Mouse (Mus musculus): ENCODE data around the gene Rbm6. TPM values are rescaled to one million over a fixed set of nuclear protein-coding genes. Genes with fewer than 3 reads are reported as not detected.

Gene Rbm6
- polyA plus RNA-seq, 1 experiment from 2014 or later, result 21.1 TPM

DNA sequence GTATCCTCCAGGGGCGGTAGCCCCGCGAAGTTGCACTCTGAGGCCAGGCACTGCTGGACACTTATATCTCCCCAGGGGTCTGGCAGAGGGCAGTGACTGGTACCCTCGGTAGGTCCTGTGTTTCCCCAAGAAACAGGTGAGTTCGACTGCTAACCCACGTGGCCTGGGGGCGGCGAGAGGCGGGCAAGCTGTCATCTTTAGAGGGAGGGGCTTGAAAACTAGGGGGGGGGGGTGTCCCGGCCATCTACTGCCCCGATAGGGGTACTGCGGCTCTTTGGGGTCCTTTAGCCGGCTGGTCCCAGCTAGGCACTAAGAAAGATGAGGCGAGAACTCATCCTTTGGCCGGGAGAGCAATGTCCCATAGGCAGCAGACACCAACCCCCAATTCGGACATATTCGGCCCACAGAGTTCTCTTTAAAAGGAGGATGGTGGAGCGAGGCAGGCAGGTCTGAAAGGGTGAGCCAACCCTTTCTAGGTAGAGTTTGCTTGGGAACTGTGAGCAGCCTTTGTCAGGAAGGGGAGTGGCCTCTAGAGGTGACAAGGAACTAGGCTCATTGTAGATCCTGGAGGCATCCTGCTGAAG lies 15.3 kb upstream of the Rbm6 start:
- Histone ChIP-seq H3K9me3 (ENCODE audit: control insufficient read depth) (no peaks in the 10 kb centered on the region), H3K4me2 (replicated peaks; ENCODE audit: low read depth) (peak overlapping the region; percentile 87), H3K36me3 (ENCODE audit: control insufficient read depth, insufficient read depth) (no peaks in the 10 kb centered on the region), H3K4me3 (ENCODE audit: low read depth, low read length) (peak overlapping the region; percentile 76), H3K27me3 (replicated peaks; ENCODE audit: control insufficient read depth, insufficient read depth, low read length) (no peaks in the 10 kb centered on the region), H3K27ac (ENCODE audit: low read depth, low read length) (peak overlapping the region; percentile 87), H3K9ac (ENCODE audit: low read depth, low read length) (peak overlapping the region; percentile 83), H3K4me1 (replicated peaks; ENCODE audit: control insufficient read depth, insufficient read depth, low read length) (no peaks in the 10 kb centered on the region)
- peak; percentile 3; the same call in 1 of the 2 replicates for TF ChIP-seq CTCF (IDR thresholded peaks at IDR 0.05; ENCODE audit: low read depth)
- under 1% methylated on average over 18 of the region's 18 CpGs for WGBS
- peak; percentile 46 for ATAC-seq

DNA sequence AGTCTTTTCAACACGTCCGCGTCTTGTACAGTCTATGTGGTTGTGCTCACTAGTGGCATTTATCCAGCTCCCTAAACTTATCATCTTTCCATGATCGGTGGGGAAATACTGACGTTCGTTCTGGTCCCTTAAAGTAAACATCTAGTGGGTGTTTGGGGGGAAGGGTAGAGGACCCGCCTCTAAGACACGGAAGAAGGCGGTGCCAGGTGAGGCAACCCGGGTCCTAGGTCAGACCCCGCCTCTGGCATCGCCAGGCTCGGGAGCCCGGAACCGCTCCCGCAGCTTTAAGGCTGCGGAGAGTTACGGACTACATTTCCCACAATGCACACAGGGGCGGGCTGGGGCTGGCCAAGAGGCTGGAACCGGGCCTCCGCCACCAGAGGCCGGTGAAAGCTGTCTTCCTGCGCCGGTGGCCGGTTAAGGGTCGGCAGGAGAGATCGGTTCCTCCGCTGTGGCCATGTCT lies 14.8 kb upstream of the Rbm6 start, which contains the start of gene Mon1a:
Mon1a (plus strand) TSS at position 348 of the 463 bp plus-strand sequence.
- no peak for TF ChIP-seq CTCF (IDR thresholded peaks at IDR 0.05; ENCODE audit: low read depth)
- peak; percentile 85 for ATAC-seq
- under 1% methylated on average over 28 of the region's 28 CpGs for whole genome bisulfite sequencing
- no peaks in the 10 kb centered on the region for H3K36me3 ChIP-seq (ENCODE audit: control insufficient read depth, insufficient read depth)
- H3K27ac ChIP-seq (ENCODE audit: low read depth, low read length), result peak within 1 kb of the TSS; percentile 87
- H3K9me3 ChIP-seq (ENCODE audit: control insufficient read depth), result no peaks in the 10 kb centered on the region
- peak within 1 kb of the TSS; percentile 83 for H3K9ac ChIP-seq (ENCODE audit: low read depth, low read length)
- no peaks in the 10 kb centered on the region for H3K27me3 ChIP-seq (replicated peaks; ENCODE audit: control insufficient read depth, insufficient read depth, low read length)
- H3K4me3 ChIP-seq (ENCODE audit: low read depth, low read length), result peak within 1 kb of the TSS; percentile 76
- H3K4me2 ChIP-seq (replicated peaks; ENCODE audit: low read depth), result peak within 1 kb of the TSS; percentile 87
- no peaks in the 10 kb centered on the region for H3K4me1 ChIP-seq (replicated peaks; ENCODE audit: control insufficient read depth, insufficient read depth, low read length)

DNA sequence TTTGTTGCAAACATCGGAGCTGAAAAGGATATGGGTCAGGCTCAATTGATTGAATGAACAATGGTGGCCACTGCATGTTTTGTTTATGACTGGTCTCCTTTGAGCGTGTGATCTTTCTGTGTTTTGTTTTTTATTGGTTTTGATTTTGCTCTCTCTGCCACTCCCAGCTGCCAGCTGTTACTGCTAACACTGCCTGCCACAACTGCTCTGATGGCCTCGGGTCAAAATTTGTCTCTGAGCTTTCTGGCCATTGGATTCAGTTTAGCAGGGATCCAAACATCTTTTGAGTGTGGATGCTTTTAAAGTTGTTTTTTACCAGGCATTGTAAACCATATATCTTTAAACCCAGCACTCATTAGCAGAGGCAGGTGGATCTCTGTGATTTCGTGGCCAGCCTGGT lies 7.4 kb upstream of the Rbm6 start:
- Histone ChIP-seq H3K27ac (ENCODE audit: low read depth, low read length) (no peak overlapping the region), H3K27me3 (replicated peaks; ENCODE audit: control insufficient read depth, insufficient read depth, low read length) (no peaks in the 10 kb centered on the region), H3K4me3 (ENCODE audit: low read depth, low read length) (no peak overlapping the region), H3K9ac (ENCODE audit: low read depth, low read length) (no peak overlapping the region), H3K4me2 (replicated peaks; ENCODE audit: low read depth) (no peak overlapping the region), H3K36me3 (ENCODE audit: control insufficient read depth, insufficient read depth) (no peaks in the 10 kb centered on the region), H3K4me1 (replicated peaks; ENCODE audit: control insufficient read depth, insufficient read depth, low read length) (no peaks in the 10 kb centered on the region), H3K9me3 (ENCODE audit: control insufficient read depth) (no peaks in the 10 kb centered on the region)
- ATAC-seq, result no peak
- WGBS, result 60% methylated on average over 4 of the region's 4 CpGs
- no peak for TF ChIP-seq CTCF (IDR thresholded peaks at IDR 0.05; ENCODE audit: low read depth)

DNA sequence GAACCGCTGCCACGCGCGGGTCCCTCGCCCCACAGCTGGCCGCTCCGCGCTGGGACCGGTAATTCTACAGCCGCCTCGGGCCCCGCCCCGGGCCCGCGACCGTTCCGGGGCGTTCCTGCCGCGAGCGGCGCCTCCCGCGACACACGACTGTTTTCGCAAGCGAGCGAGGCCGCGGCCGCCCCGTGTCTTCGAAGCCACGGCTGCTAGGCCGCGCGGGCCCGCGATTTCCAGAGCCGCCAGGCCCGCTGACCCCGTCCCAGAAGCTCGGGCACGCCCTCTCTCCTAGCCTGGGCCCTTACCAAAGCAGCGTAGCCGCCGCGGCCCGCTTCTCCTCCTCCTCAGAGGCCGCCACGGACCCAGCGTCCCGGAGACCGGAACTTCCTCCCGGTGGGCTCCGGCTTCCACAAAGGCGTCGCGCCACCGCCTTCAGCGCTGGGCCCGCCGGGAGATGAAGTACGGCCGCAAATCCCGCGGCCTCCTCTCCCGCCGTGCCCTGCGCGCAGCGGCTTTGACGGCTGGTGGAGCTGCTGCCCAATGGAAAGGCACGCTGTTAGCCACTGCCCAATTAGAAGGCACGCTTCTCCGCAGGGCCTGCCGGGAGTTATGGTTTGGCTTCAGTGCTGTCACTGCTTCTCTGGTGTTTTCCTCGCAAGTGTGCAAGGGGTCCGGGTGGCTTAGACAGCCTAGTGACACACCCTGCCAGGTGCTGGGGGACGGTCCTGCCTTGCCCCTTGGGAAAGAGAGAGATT lies 513 bp downstream of the Rbm6 start:
- TF ChIP-seq CTCF (IDR thresholded peaks at IDR 0.05; ENCODE audit: low read depth), result peak; percentile 21; the same call in 1 of the 2 replicates
- Histone ChIP-seq H3K4me2 (replicated peaks; ENCODE audit: low read depth) (peak overlapping the region; percentile 81), H3K4me3 (ENCODE audit: low read depth, low read length) (peak overlapping the region; percentile 81), H3K9me3 (ENCODE audit: control insufficient read depth) (no peaks in the 10 kb centered on the region), H3K4me1 (replicated peaks; ENCODE audit: control insufficient read depth, insufficient read depth, low read length) (peaks cover 7% of the 10 kb centered on the region), H3K27me3 (replicated peaks; ENCODE audit: control insufficient read depth, insufficient read depth, low read length) (no peaks in the 10 kb centered on the region), H3K36me3 (ENCODE audit: control insufficient read depth, insufficient read depth) (no peaks in the 10 kb centered on the region), H3K9ac (ENCODE audit: low read depth, low read length) (peak overlapping the region; percentile 95), H3K27ac (ENCODE audit: low read depth, low read length) (peak overlapping the region; percentile 98)
- WGBS, result under 1% methylated on average over 76 of the region's 80 CpGs
- peak; percentile 98 for ATAC-seq

DNA sequence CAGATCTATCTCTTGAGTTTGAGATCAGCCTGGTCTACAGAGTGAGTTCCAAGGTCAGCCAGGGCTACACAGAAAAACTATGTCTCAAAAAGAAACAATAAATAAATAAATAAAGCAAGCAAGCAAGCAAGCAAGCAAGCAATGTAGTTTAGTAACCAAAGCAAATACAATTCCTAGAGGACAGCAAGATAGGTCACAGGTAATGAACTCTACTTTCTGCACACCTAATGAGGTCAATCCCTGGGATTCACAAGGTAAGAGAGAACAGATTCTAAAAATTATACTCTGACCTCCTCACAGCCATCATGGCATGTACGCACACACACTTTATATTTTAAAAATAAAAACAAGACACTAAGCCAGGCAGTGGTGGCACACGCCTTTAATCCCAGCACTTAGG lies 7.0 kb downstream of the Rbm6 start:
- ATAC-seq, result no peak
- no peak overlapping the region for H3K4me3 ChIP-seq (ENCODE audit: low read depth, low read length)
- no peak for TF ChIP-seq CTCF (IDR thresholded peaks at IDR 0.05; ENCODE audit: low read depth)
- no peak overlapping the region for H3K27ac ChIP-seq (ENCODE audit: low read depth, low read length)
- no peaks in the 10 kb centered on the region for H3K27me3 ChIP-seq (replicated peaks; ENCODE audit: control insufficient read depth, insufficient read depth, low read length)
- no peaks in the 10 kb centered on the region; the same call in 1 of the 2 replicates for H3K36me3 ChIP-seq (ENCODE audit: control insufficient read depth, insufficient read depth)
- H3K4me1 ChIP-seq (replicated peaks; ENCODE audit: control insufficient read depth, insufficient read depth, low read length), result no peaks in the 10 kb centered on the region
- H3K9ac ChIP-seq (ENCODE audit: low read depth, low read length), result no peak overlapping the region
- H3K4me2 ChIP-seq (replicated peaks; ENCODE audit: low read depth), result no peak overlapping the region
- no peaks in the 10 kb centered on the region for H3K9me3 ChIP-seq (ENCODE audit: control insufficient read depth)
- WGBS, result 97% methylated on average over 2 of the region's 2 CpGs

DNA sequence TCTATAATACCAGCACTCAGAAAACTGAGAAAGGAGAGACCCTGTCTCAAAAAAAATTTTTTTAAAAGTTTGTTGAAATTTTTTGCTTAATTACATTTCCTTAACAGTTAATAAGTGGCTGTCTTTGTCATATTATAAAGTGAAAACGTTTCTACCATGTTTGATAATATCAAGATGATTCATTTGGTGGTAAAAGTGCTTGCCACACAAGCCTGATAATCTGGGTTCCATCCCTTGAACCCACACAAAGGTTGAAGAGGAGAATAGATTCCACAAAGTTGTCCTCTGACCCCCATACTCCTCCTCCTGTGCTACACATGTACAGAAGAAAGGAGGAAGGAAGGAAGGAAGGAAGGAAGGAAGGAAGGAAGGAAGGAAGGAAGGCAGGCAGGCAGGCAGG lies 8.5 kb downstream of the Rbm6 start:
- Histone ChIP-seq H3K9me3 (ENCODE audit: control insufficient read depth) (no peaks in the 10 kb centered on the region), H3K36me3 (ENCODE audit: control insufficient read depth, insufficient read depth) (peaks cover 5% of the 10 kb centered on the region), H3K27ac (ENCODE audit: low read depth, low read length) (no peak overlapping the region), H3K27me3 (replicated peaks; ENCODE audit: control insufficient read depth, insufficient read depth, low read length) (no peaks in the 10 kb centered on the region), H3K4me1 (replicated peaks; ENCODE audit: control insufficient read depth, insufficient read depth, low read length) (no peaks in the 10 kb centered on the region), H3K4me3 (ENCODE audit: low read depth, low read length) (no peak overlapping the region), H3K9ac (ENCODE audit: low read depth, low read length) (no peak overlapping the region), H3K4me2 (replicated peaks; ENCODE audit: low read depth) (no peak overlapping the region)
- ATAC-seq, result no peak
- no peak for TF ChIP-seq CTCF (IDR thresholded peaks at IDR 0.05; ENCODE audit: low read depth)
- 47% methylated on average over 1 of the region's 1 CpGs for WGBS
